Mouse (Mus musculus) hindbrain, embryonic 16.5 days (tissue): Measurements from ENCODE around the gene Gm49369. TPM values are rescaled to one million over a fixed set of nuclear protein-coding genes. Genes with fewer than 3 reads are reported as not detected.

Source experiments
- ATAC-seq: fragments of 200-750 bp; cut with Nextera tagmentation; 2 replicates; pipeline ENCODE4 v1.8.0; 2017; ENCODE audit warnings: moderate TSS enrichment, moderate library complexity
- H3K27ac ChIP-seq: fragments of 300-500 bp; sonication (generic); 2 replicates; pipeline ENCODE4 v1.5.1; 2014; ENCODE audit warnings: low read depth, mild to moderate bottlenecking, control low read depth, low read length, moderate library complexity
- H3K27me3 ChIP-seq: fragments of 300-500 bp; sonication (generic); replicated peaks from 2 replicates; pipeline ENCODE4 v1.6.1; 2014; ENCODE audit warnings: low read length; ENCODE audit not compliant: control insufficient read depth, insufficient read depth
- H3K36me3 ChIP-seq: fragments of 300-500 bp; sonication (generic); 2 replicates; pipeline ENCODE4 v1.6.1; 2014; ENCODE audit warnings: mild to moderate bottlenecking, low read length, moderate library complexity, mixed read lengths; ENCODE audit not compliant: control insufficient read depth, insufficient read depth
- H3K4me1 ChIP-seq: fragments of 300-500 bp; sonication (generic); 2 replicates; pipeline ENCODE4 v1.6.1; 2014; ENCODE audit warnings: low read depth, low read length; ENCODE audit not compliant: control insufficient read depth, insufficient read depth
- H3K4me2 ChIP-seq: fragments of 300-500 bp; sonication (generic); 2 replicates; pipeline ENCODE4 v1.6.1; 2014; ENCODE audit warnings: mild to moderate bottlenecking, low read length, control low read depth, moderate library complexity
- H3K4me3 ChIP-seq: fragments of 300-500 bp; sonication (generic); 2 replicates; pipeline ENCODE4 v1.5.1; 2014; ENCODE audit warnings: mild to moderate bottlenecking, low read length, control low read depth, moderate library complexity
- H3K9ac ChIP-seq: fragments of 300-500 bp; sonication (generic); 2 replicates; pipeline ENCODE4 v1.6.1; 2014; ENCODE audit warnings: low read depth, mild to moderate bottlenecking, control low read depth, low read length, moderate library complexity
- H3K9me3 ChIP-seq: fragments of 300-500 bp; sonication (generic); 2 replicates; pipeline ENCODE4 v1.6.1; 2014; ENCODE audit warnings: mild to moderate bottlenecking, low read length, moderate library complexity; ENCODE audit not compliant: control insufficient read depth
- WGBS: fragments of 180-500 bp; shearing (Covaris S2); extraction: QIAGEN DNeasy Blood & Tissue Kit; methylation state at CpG from one replicate; pipeline ENCODE4 v1.1.7; 2014; 5-methylcytosine and 5-hydroxymethylcytosine counted together
- polyA plus RNA-seq: library from polyadenylated mRNA; unstranded; fragments of >200 nt; fragmentation: Nextera tagmentation; extraction: Ambion mirVana; gene quantifications from 2 replicates; pipeline ENCODE4 v1.2.1, GENCODE M21; 2015

The Gm49369 gene
- polyA plus RNA-seq, 1 experiment from 2014 or later: 6.4 TPM

- ATAC-seq: no peak
- H3K27me3 ChIP-seq: no peaks in the 10 kb centered on the region
- 69% methylated on average over 7 of the region's 7 CpGs for WGBS
Observed at GRCm38 (mm10) chr7:142400112-142400749, 17.8 kb upstream of the Gm49369 start.

DNA sequence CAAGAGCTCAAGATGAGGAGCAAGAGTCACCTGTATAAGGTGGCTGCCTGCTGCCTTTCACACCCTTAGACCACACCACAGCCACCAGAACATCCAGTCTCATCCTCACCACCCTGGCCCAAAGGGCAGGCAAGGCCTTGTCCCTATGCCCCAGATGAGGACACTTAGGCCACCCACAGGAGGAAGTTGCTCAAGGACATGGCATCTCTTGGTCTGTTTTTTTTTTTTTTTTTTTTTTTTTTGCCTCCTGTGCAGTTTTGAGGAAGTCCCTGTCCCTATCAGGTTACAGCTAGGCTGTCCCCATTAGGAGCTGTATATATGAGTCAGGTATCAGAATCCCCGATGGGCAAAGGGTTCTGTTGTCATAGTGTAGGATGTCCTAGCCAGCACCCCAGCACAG is 16.8 kb upstream of the Gm49369 start:
- Histone ChIP-seq H3K9ac (no peak overlapping the region), H3K9me3 (no peaks in the 10 kb centered on the region), H3K4me2 (no peak overlapping the region), H3K4me3 (no peak overlapping the region), H3K36me3 (no peaks in the 10 kb centered on the region), H3K4me1 (no peaks in the 10 kb centered on the region), H3K27me3 (no peaks in the 10 kb centered on the region), H3K27ac (no peak overlapping the region)
- ATAC-seq: no peak
- WGBS: 78% methylated on average over 1 of the region's 1 CpGs

More at GRCm38 (mm10) chr7:142400112-142400749, 17.8 kb upstream of the Gm49369 start:
- H3K4me2 ChIP-seq: no peak overlapping the region
- no peaks in the 10 kb centered on the region for H3K4me1 ChIP-seq
- no peaks in the 10 kb centered on the region for H3K9me3 ChIP-seq
- no peaks in the 10 kb centered on the region for H3K36me3 ChIP-seq
- H3K9ac ChIP-seq: no peak overlapping the region
- H3K4me3 ChIP-seq: no peak overlapping the region
- H3K27ac ChIP-seq: no peak overlapping the region

DNA sequence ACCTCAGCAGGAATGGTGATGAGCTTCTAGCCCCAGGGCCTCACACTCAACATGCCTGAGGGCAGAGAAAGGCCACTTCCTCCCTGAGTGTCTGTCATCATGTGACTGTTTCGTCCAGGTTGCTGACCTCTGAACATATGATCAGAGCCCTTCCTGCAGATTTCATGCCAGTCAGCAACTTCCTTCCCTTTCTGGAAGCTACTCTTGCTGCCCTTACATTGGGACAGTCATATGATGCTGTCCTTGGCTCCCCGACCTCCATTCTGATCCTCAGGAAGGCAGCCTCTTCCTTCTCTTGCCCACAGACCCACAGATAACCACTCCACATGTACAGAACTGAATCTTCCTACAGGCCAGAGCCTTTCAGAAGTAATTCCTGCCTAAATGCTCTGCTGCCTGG is 15.6 kb upstream of the Gm49369 start:
- H3K36me3 ChIP-seq: no peaks in the 10 kb centered on the region
- no peak overlapping the region for H3K4me2 ChIP-seq
- no peak overlapping the region for H3K27ac ChIP-seq
- H3K4me3 ChIP-seq: no peak overlapping the region
- no peaks in the 10 kb centered on the region for H3K4me1 ChIP-seq
- ATAC-seq: no peak
- 72% methylated on average over 2 of the region's 2 CpGs for WGBS
- H3K9me3 ChIP-seq: no peaks in the 10 kb centered on the region
- no peaks in the 10 kb centered on the region for H3K27me3 ChIP-seq
- H3K9ac ChIP-seq: no peak overlapping the region

DNA sequence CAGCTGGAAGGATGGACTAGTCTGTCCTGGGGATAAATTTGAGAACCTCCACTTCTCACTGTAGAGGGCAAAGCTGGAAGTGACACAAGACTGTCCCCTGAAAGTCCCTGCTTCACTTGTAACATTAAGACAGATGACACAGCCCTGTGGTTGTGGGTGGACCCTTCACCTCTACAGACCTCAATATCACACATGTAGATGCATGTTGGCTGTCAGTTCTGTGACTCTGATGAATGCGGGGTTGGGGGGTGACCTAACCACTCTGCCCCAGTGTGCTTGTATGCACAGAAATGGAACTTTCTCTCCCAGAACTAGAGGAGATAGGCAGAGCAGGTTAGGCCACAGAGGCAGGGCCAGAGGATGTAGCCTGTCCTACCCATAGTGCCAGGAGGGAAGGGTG is 14.1 kb upstream of the Gm49369 start:
- no peak overlapping the region for H3K4me3 ChIP-seq
- no peak overlapping the region for H3K4me2 ChIP-seq
- WGBS: 95% methylated on average over 1 of the region's 1 CpGs
- H3K27me3 ChIP-seq: no peaks in the 10 kb centered on the region
- H3K4me1 ChIP-seq: no peaks in the 10 kb centered on the region
- ATAC-seq: no peak
- H3K36me3 ChIP-seq: no peaks in the 10 kb centered on the region
- no peak overlapping the region for H3K27ac ChIP-seq
- no peaks in the 10 kb centered on the region for H3K9me3 ChIP-seq
- H3K9ac ChIP-seq: no peak overlapping the region

GRCm38 (mm10) chr7:142395472-142395871 is 13.0 kb upstream of the Gm49369 start:
- Histone ChIP-seq H3K4me3 (no peak overlapping the region), H3K4me1 (no peaks in the 10 kb centered on the region), H3K27me3 (no peaks in the 10 kb centered on the region), H3K9ac (no peak overlapping the region), H3K27ac (no peak overlapping the region), H3K36me3 (no peaks in the 10 kb centered on the region), H3K4me2 (no peak overlapping the region), H3K9me3 (no peaks in the 10 kb centered on the region)
- no peak for ATAC-seq
- 92% methylated on average over 4 of the region's 4 CpGs for WGBS

DNA sequence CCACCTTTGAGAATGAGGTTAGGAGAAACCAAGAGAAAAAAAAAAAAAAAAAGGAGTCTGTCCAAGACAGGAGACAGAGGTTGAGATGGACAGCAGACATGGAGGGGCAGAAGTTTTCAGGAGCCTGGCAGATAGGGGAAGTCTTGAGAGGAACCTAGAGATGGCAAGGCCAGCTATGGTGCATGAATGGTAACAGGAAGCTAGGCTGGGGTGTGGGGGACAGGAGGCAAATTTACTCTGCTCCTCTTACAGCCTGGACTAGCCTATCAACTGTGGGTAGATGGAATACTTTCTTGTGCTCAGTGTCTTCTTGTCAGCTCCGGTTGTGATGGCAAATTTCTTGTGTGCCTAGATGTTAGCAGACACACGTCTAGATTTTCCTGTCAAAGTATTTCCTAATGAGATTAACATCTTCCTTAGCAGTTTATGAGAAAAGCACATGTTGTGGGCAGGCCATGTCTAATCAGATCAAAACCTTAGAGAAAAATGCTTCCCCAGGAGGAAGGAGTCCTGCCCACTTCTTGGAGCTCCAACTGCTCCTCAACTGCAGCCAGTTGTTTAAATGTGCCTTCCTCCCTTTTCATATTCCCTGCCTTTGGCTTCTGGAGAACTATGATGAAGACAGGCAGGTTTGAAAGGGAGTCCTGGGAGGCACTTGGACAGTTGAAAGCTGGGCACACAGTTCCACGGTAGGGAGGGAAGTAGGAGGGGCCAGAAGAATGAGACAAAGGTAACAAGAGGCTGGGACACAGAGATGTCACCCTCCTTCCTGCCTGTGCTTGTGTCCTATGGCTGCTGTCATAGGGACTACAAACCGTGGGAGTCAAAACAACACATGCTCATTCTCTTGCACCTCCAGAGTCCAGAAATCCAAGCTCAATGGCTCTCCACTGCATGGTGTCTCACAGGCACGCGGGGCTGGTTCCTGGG is 12.1 kb upstream of the Gm49369 start:
- H3K9ac ChIP-seq: no peak overlapping the region
- 78% methylated on average over 6 of the region's 6 CpGs for WGBS
- ATAC-seq: no peak
- no peaks in the 10 kb centered on the region for H3K27me3 ChIP-seq
- H3K9me3 ChIP-seq: no peaks in the 10 kb centered on the region
- H3K4me2 ChIP-seq: no peak overlapping the region
- H3K4me3 ChIP-seq: no peak overlapping the region
- no peak overlapping the region for H3K27ac ChIP-seq
- H3K4me1 ChIP-seq: no peaks in the 10 kb centered on the region
- H3K36me3 ChIP-seq: no peaks in the 10 kb centered on the region

DNA sequence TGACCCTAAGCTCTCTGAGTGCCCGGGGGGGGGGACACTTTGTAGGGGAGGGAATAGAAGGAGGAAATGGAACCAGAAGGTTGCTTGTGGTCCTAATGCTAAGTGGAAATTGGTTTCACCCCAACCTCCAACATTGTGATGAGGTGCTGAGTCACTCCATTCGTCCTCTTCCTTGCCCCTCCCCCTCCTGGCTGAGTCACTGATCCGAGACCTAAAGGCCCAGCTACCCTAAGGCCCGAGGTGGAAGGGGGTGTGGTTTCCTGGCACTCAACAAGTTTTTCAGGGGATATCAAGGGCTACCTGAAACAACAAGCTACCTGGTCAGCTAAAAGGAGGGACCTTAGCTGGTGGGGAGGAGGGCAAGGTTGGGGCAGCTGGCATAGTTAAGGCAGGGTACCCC is 10.7 kb upstream of the Gm49369 start:
- no peak overlapping the region for H3K4me2 ChIP-seq
- H3K27ac ChIP-seq: no peak overlapping the region
- H3K9me3 ChIP-seq: no peaks in the 10 kb centered on the region
- no peak for ATAC-seq
- no peak overlapping the region for H3K9ac ChIP-seq
- no peak overlapping the region for H3K4me3 ChIP-seq
- WGBS: 24% methylated on average over 4 of the region's 4 CpGs
- no peaks in the 10 kb centered on the region for H3K36me3 ChIP-seq
- no peaks in the 10 kb centered on the region for H3K4me1 ChIP-seq
- H3K27me3 ChIP-seq: no peaks in the 10 kb centered on the region

- no peak for ATAC-seq
- Histone ChIP-seq H3K9ac (no peak overlapping the region), H3K4me2 (no peak overlapping the region), H3K27ac (no peak overlapping the region), H3K27me3 (no peaks in the 10 kb centered on the region), H3K4me3 (no peak overlapping the region), H3K9me3 (no peaks in the 10 kb centered on the region), H3K4me1 (peaks cover 5% of the 10 kb centered on the region), H3K36me3 (no peaks in the 10 kb centered on the region)
- WGBS: 73% methylated on average over 4 of the region's 4 CpGs
Observed at GRCm38 (mm10) chr7:142391609-142392008, 9.1 kb upstream of the Gm49369 start.

DNA sequence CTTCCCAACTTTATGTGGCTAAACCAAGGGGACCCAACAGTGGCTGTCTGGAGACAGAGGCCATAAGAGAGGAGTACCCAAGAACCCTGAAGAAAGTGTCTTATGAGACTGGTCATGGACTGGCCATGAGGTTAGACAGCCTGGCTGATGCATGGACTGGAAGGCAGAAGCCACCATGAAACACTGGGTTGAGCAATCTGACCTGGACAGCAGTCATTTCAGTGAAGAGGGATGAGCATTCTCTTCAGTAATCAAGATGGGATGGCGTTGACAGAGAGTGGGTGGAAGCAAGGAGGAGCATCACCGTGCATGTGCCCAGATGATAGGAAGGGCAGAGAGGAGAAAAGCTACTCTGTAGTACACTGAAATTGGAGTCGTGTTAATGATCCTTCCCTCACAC is 8.6 kb upstream of the Gm49369 start:
- no peaks in the 10 kb centered on the region for H3K36me3 ChIP-seq
- no peak overlapping the region for H3K27ac ChIP-seq
- H3K4me1 ChIP-seq: peaks cover 10% of the 10 kb centered on the region
- H3K27me3 ChIP-seq: no peaks in the 10 kb centered on the region
- no peaks in the 10 kb centered on the region for H3K9me3 ChIP-seq
- no peak overlapping the region for H3K4me2 ChIP-seq
- ATAC-seq: no peak
- 86% methylated on average over 3 of the region's 3 CpGs for WGBS
- H3K9ac ChIP-seq: no peak overlapping the region
- no peak overlapping the region for H3K4me3 ChIP-seq
